Mouse (Mus musculus) forebrain, embryonic 15.5 days (tissue): ENCODE measurements around the gene Cdc73. TPM values are rescaled to one million over a fixed set of nuclear protein-coding genes. Genes with fewer than 3 reads are reported as not detected.
"Not testable (repeated sequence)": the region's sequence is repeated elsewhere in the genome, so short reads cannot be mapped to it uniquely, and the experiment has no call there.

Experiments
- ATAC-seq: fragments of 200-750 bp; cut with Nextera tagmentation; replicated peaks from 2 replicates; pipeline ENCODE4 v1.8.0; 2017; ENCODE audit warnings: mild to moderate bottlenecking, moderate TSS enrichment, moderate library complexity
- H3K27ac ChIP-seq: fragments of 300-500 bp; sonication (generic); replicated peaks from 2 replicates; pipeline ENCODE4 v1.5.1; 2015; ENCODE audit warnings: mild to moderate bottlenecking, inconsistent platforms
- H3K27me3 ChIP-seq: fragments of 300-500 bp; sonication (generic); 2 replicates; pipeline ENCODE4 v1.6.1; 2015; ENCODE audit warnings: inconsistent platforms
- H3K36me3 ChIP-seq: fragments of 300-500 bp; sonication (generic); 2 replicates; pipeline ENCODE4 v1.6.1; 2015; ENCODE audit warnings: mild to moderate bottlenecking, inconsistent platforms
- H3K4me1 ChIP-seq: fragments of 300-500 bp; sonication (generic); 2 replicates; pipeline ENCODE4 v1.6.1; 2015; ENCODE audit warnings: inconsistent platforms
- H3K4me2 ChIP-seq: fragments of 300-500 bp; sonication (generic); replicated peaks from 2 replicates; pipeline ENCODE4 v1.6.1; 2015; ENCODE audit warnings: mild to moderate bottlenecking, inconsistent platforms
- H3K4me3 ChIP-seq: fragments of 300-500 bp; sonication (generic); 2 replicates; pipeline ENCODE4 v1.5.1; 2015; ENCODE audit warnings: mild to moderate bottlenecking, inconsistent platforms
- H3K9ac ChIP-seq: fragments of 300-500 bp; sonication (generic); replicated peaks from 2 replicates; pipeline ENCODE4 v1.6.1; 2015; ENCODE audit warnings: mild to moderate bottlenecking, inconsistent platforms
- H3K9me3 ChIP-seq: fragments of 300-500 bp; sonication (generic); 2 replicates; pipeline ENCODE4 v1.6.1; 2016; ENCODE audit warnings: inconsistent platforms
- WGBS: fragments of 180-500 bp; shearing (Covaris S2); methylation state at CpG from one replicate; pipeline ENCODE4 v1.1.7; 2015; ENCODE audit warnings: mixed read lengths; 5-methylcytosine and 5-hydroxymethylcytosine counted together
- polyA plus RNA-seq: library from polyadenylated mRNA; unstranded; fragments of >200 nt; fragmentation: Nextera tagmentation; extraction: Ambion mirVana; gene quantifications from 2 replicates; pipeline ENCODE4 v1.2.1, GENCODE M21; 2015

The Cdc73 gene
- polyA plus RNA-seq, 1 experiment from 2014 or later, result 31.0 TPM

DNA sequence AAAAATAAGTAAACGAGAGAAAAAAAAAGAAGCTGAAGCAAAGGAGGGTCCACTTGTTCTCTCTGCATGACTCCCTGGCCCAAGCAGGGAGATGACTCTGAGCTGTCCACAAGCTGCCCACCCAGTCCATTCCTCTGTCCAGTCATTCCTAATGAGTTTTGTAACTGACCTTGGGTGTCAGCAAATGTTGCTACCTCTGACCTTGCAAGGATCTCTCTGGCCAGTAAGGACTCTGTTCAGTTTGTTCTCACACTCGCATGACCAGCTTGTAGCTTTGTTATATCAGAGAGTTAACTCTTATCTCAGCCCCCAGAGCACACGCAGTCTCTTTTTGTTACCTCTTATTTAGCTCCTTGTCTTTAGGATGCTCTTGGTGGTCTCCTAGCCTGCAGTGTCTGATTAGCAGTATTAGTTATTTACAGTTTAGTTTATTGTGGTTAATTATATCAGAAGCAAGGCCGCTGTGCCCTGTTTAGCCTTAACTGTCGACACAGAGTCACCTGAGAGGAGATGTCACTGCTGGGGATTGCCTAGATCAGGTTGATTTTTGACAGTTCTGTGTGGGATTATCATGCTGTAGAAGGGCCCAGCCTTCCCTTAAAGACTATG, 21.9 kb upstream of the Cdc73 start:
- ATAC-seq, result no peak
- H3K27ac ChIP-seq, result no peak overlapping the region
- H3K4me1 ChIP-seq, result no peaks in the 10 kb centered on the region
- H3K4me2 ChIP-seq, result no peak overlapping the region
- H3K27me3 ChIP-seq, result no peaks in the 10 kb centered on the region
- H3K4me3 ChIP-seq, result no peak overlapping the region
- no peak overlapping the region for H3K9ac ChIP-seq
- 85% methylated on average over 5 of the region's 5 CpGs for WGBS
- H3K36me3 ChIP-seq, result no peaks in the 10 kb centered on the region
- H3K9me3 ChIP-seq, result no peaks in the 10 kb centered on the region

- ATAC-seq, H3K36me3 ChIP-seq, H3K27me3 ChIP-seq, H3K27ac ChIP-seq, H3K4me2 ChIP-seq, H3K4me1 ChIP-seq, H3K9ac ChIP-seq, H3K9me3 ChIP-seq, H3K4me3 ChIP-seq: not testable (repeated sequence)
- no CpG with 5 or more reads among the region's 2 CpGs for WGBS
Measured at GRCm38 (mm10) chr1:143716038-143716437, 13.3 kb upstream of the Cdc73 start, which contains the start of gene Glrx2. TSS of gene Glrx2 (plus strand) at chr1:143716338.

DNA sequence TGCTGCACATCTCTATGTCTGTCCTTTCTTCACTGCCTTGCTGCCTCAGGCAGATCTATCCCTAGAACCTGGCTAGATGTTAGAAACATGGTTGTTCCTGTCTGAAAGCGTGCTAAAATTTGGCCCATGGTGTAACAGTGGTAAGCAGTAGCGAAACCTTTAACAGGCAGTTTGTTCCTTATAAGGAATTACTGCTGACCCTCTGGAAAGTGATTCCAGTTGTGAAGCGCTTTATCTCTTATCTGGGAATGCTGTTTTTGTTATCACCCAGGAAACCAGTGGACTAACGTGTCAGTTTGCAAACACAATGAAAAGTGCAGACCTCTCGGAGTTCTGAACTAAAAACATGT, 7.9 kb upstream of the Cdc73 start:
- H3K36me3 ChIP-seq, result no peaks in the 10 kb centered on the region
- H3K9ac ChIP-seq, result no peak overlapping the region
- H3K27me3 ChIP-seq, result no peaks in the 10 kb centered on the region
- H3K4me2 ChIP-seq, result no peak overlapping the region
- no peak overlapping the region for H3K4me3 ChIP-seq
- peak overlapping the region; percentile 74 for H3K27ac ChIP-seq
- 79% methylated on average over 5 of the region's 5 CpGs for WGBS
- no peak for ATAC-seq
- H3K9me3 ChIP-seq, result no peaks in the 10 kb centered on the region
- H3K4me1 ChIP-seq, result no peaks in the 10 kb centered on the region

GRCm38 (mm10) chr1:143709966-143710626, 7.4 kb upstream of the Cdc73 start:
- Histone ChIP-seq H3K36me3 (no peaks in the 10 kb centered on the region), H3K4me3 (no peak overlapping the region), H3K4me1 (no peaks in the 10 kb centered on the region), H3K9ac (no peak overlapping the region), H3K4me2 (no peak overlapping the region), H3K27ac (peak overlapping the region; percentile 74), H3K27me3 (no peaks in the 10 kb centered on the region), H3K9me3 (no peaks in the 10 kb centered on the region)
- WGBS, result 46% methylated on average over 7 of the region's 7 CpGs
- peak; percentile 99 for ATAC-seq

DNA sequence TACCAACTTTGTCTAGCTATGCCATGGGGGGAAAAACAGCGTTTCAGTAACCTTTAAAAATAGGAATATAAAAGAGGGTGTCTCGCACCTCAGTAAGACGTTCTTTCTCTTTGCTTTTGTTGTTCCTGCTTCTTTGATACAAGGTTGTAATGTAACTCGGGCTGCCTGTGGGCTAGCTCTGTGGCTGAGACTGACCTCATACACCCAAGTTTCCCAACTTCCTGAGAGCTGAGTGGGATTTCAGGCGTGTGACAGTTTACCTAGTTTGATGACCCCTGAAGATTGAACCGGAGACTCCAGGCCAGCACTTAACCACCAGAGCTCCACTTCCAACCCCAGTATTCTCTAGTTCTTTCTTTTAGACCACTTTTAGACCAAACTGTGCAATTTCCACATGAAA, 5.7 kb upstream of the Cdc73 start:
- no peak overlapping the region for H3K4me2 ChIP-seq
- peaks cover 2% of the 10 kb centered on the region for H3K4me1 ChIP-seq
- H3K9me3 ChIP-seq, result no peaks in the 10 kb centered on the region
- WGBS, result 70% methylated on average over 6 of the region's 6 CpGs
- H3K27me3 ChIP-seq, result no peaks in the 10 kb centered on the region
- ATAC-seq, result no peak
- no peak overlapping the region for H3K4me3 ChIP-seq
- H3K27ac ChIP-seq, result no peak overlapping the region
- no peaks in the 10 kb centered on the region for H3K36me3 ChIP-seq
- H3K9ac ChIP-seq, result no peak overlapping the region

DNA sequence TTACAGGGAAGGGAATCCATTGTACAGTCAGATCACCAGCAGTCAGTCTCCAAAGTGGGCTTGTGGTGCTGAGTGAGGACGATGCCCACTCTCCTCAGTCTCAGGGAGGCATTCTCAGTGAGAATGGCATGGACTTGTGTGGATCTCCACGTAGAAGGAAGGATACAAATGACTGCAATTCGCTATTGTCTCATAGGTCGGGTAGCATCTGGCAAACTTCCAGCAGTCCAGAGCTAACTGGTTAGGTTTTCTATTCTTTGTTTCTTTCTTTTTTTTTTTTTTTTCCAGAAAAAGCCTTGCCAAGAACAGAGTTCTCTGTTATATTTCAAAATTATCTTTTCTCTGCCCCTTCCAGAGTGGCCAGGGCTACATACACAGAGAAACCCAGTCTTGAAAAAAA, 4.3 kb upstream of the Cdc73 start:
- 27% methylated on average over 4 of the region's 4 CpGs for WGBS
- no peaks in the 10 kb centered on the region for H3K36me3 ChIP-seq
- H3K27ac ChIP-seq, result no peak overlapping the region
- no peaks in the 10 kb centered on the region for H3K9me3 ChIP-seq
- H3K4me2 ChIP-seq, result no peak overlapping the region
- no peak for ATAC-seq
- H3K27me3 ChIP-seq, result no peaks in the 10 kb centered on the region
- H3K9ac ChIP-seq, result no peak overlapping the region
- H3K4me1 ChIP-seq, result peaks cover 5% of the 10 kb centered on the region
- H3K4me3 ChIP-seq, result no peak overlapping the region

DNA sequence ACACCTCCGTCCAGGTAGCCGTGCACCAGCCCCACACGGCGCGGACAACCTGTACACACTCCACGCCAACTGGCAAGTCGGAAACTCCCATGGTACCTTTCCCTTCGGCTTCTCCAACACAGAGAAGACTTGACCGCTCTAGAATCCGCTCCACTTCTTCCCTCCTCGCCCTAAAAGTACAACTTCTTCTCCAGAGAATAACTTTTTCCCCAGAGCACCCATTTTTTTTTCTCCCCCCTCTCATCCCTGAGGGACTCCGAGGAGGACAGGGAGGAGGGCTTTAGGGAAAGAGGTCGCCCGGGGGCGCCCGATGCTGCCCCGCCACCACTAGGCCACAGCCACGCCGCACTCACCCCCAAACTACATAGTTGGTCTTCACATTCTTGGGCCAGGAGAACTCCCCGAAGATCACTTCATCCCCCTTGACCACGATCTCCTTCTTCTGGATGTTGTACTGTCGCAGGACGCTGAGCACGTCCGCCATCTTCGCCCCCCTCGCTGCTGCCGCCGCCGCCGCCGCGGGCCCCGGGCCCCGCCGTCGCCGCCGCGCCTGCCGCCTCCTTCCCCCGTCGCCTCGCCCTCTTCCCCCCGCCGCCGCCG, 452 bp downstream of the Cdc73 start:
- H3K27ac ChIP-seq, result peak overlapping the region; percentile 95
- peaks cover 3% of the 10 kb centered on the region; the same call in 1 of the 2 replicates for H3K36me3 ChIP-seq
- peak overlapping the region; percentile 96 for H3K4me3 ChIP-seq
- H3K27me3 ChIP-seq, result no peaks in the 10 kb centered on the region
- no peaks in the 10 kb centered on the region for H3K9me3 ChIP-seq
- H3K4me2 ChIP-seq, result peak overlapping the region; percentile 77
- under 1% methylated on average over 38 of the region's 48 CpGs for WGBS
- H3K4me1 ChIP-seq, result peaks cover 20% of the 10 kb centered on the region
- H3K9ac ChIP-seq, result peak overlapping the region; percentile 82
- ATAC-seq, result peak; percentile 79

GRCm38 (mm10) chr1:143701736-143702135, 957 bp downstream of the Cdc73 start:
- H3K27me3 ChIP-seq, result no peaks in the 10 kb centered on the region
- H3K4me2 ChIP-seq, result peak overlapping the region; percentile 77
- peaks cover 20% of the 10 kb centered on the region for H3K4me1 ChIP-seq
- H3K4me3 ChIP-seq, result peak overlapping the region; percentile 96
- ATAC-seq, result no peak
- H3K27ac ChIP-seq, result 0 out of 2 replicates have a peak overlapping the region, but pooled peaks have one; percentile 95
- H3K9ac ChIP-seq, result peak overlapping the region; percentile 82
- WGBS, result 0% methylated on average over 13 of the region's 13 CpGs
- no peaks in the 10 kb centered on the region for H3K9me3 ChIP-seq
- H3K36me3 ChIP-seq, result peaks cover 7% of the 10 kb centered on the region

DNA sequence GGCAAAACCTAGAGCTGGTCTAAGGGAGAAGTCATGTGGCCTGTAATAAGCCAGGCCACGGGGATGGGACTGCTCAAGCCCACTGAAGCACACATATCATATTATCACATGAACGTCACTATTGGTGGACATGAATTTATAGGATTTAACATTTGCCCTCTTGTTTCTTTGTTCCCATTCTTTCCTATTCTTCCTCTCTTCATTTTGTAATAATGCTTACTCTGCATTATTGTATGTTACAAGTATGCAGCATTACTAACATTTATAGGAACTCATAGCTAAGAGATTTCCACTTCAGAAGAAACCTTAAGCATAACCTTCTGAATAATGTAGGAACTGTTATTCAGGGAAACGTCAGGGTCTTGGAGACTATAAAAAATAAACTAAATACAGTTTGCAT, 17.8 kb downstream of the Cdc73 start:
- Histone ChIP-seq H3K27ac (no peak overlapping the region), H3K4me2 (no peak overlapping the region), H3K4me1 (no peaks in the 10 kb centered on the region), H3K9me3 (no peaks in the 10 kb centered on the region), H3K4me3 (no peak overlapping the region), H3K27me3 (no peaks in the 10 kb centered on the region), H3K9ac (no peak overlapping the region), H3K36me3 (peaks cover 47% of the 10 kb centered on the region)
- no peak for ATAC-seq
- 88% methylated on average over 3 of the region's 3 CpGs for WGBS

DNA sequence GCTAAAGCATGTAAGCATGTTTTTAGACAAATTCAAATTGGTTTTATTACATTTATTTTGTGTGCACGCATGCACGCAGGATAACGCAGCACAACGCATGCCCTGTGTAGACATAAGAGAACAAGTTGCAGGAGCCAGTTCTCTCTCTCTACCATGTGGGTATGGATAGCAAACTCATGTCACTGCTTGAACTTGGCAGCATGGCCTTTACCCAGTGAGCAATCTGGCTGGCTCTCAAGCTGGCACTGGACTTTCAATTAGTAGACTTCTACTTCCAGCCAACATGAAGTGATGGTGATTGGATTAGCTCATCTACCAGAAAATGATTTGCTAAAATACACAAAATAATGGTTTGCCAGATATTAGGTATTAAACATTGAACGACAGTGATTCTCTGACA, 21.6 kb downstream of the Cdc73 start:
- peaks cover 33% of the 10 kb centered on the region for H3K36me3 ChIP-seq
- H3K4me1 ChIP-seq, result no peaks in the 10 kb centered on the region
- no peak overlapping the region for H3K9ac ChIP-seq
- H3K27ac ChIP-seq, result no peak overlapping the region
- no peak overlapping the region for H3K4me3 ChIP-seq
- WGBS, result 90% methylated on average over 5 of the region's 5 CpGs
- no peaks in the 10 kb centered on the region for H3K9me3 ChIP-seq
- H3K4me2 ChIP-seq, result no peak overlapping the region
- no peaks in the 10 kb centered on the region for H3K27me3 ChIP-seq
- no peak for ATAC-seq

- Histone ChIP-seq H3K9ac (no peak overlapping the region), H3K27ac (no peak overlapping the region), H3K9me3 (no peaks in the 10 kb centered on the region), H3K27me3 (no peaks in the 10 kb centered on the region), H3K4me1 (no peaks in the 10 kb centered on the region), H3K4me2 (no peak overlapping the region), H3K4me3 (no peak overlapping the region), H3K36me3 (peaks cover 16% of the 10 kb centered on the region)
- ATAC-seq, result peak; percentile 60; the same call in 1 of the 2 replicates
- 87% methylated on average over 4 of the region's 4 CpGs for WGBS
Measured at GRCm38 (mm10) chr1:143675734-143676361, 26.8 kb downstream of the Cdc73 start.

- not testable (repeated sequence) for H3K9me3 ChIP-seq, H3K9ac ChIP-seq, H3K4me3 ChIP-seq, H3K27ac ChIP-seq, H3K27me3 ChIP-seq, H3K4me1 ChIP-seq, H3K4me2 ChIP-seq, ATAC-seq
- WGBS, result 91% methylated on average over 4 of the region's 4 CpGs
- peaks cover 21% of the 10 kb centered on the region for H3K36me3 ChIP-seq
Measured at GRCm38 (mm10) chr1:143664786-143665185, 37.9 kb downstream of the Cdc73 start.
